Mouse (Mus musculus): Measurements from ENCODE around the gene Steap4.
"Not testable (repeated sequence)": the region's sequence is repeated elsewhere in the genome, so short reads cannot be mapped to it uniquely, and the experiment has no call there.

The Steap4 gene

DNA sequence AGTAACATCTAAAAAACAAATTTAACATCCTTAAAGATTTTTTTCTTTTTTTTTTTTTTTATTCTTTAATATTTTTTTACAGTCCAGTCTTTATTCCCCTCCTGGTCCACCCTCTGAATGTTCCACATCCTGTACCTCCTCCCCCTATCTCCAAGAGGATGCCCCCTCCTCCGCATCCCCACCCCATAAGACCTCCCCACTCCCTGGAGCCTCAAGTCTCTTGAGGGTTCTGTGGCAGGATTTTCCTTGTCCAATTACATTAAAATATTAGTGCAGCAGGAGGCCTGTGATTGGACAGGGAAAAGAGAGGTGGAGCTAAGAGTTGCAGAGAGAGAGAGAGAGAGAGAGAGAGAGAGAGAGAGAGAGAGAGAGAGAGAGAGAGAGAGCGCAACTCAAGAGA lies 31.4 kb downstream of the Steap4 start:
- not testable (repeated sequence) for DNase-seq (ENCODE audit: low spot score)

DNA sequence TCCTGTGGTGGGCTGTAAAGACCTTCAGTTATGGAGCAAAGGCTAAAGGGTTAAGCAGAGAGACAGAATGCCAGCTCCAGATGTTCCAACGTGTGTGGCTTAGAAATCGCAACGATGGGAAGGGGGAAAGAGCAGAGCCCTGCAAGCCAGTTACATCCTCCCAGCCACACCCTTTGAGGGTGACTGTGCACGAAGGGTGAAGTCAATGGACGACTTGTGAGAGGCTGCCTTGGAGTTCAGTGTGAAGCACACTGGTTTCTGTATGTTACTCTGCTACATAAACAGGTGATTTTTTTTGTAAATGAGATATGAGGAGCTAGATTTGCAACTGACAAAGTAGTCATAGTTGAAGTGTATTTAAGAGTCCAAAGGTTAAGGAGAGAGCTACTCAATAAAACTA lies 33.5 kb downstream of the Steap4 start:
- no peak for DNase-seq (ENCODE audit: low spot score)

DNA sequence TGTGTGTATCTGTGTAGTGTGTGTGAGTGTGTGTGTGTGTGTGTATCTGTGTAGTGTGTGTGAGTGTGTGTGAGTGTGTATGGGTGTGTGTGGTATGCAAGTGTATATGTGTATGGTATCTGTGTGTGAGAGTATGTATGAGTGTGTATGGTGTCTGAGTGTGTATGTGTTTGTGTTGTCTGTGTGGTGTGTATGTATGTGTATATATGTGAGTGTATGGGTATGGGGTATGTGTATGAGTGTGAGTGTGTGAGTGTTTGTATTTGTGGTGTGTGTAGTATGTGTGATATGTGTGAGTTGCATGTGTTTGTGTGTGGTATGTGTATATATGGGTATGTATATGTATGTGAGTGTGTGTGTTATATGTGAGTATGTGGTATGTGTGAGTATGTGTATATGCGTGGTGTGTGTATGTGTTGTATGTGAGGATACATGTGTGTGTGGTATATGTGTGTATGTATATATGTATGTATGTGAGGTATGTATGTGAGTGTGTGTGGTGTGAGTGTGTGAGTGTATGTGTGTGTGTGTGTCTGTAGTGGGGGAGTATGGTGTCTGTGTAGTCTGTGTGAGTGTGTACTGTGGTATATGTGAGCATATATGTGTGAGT lies 35.1 kb downstream of the Steap4 start:
- DNase-seq (ENCODE audit: low spot score) = no peak

DNA sequence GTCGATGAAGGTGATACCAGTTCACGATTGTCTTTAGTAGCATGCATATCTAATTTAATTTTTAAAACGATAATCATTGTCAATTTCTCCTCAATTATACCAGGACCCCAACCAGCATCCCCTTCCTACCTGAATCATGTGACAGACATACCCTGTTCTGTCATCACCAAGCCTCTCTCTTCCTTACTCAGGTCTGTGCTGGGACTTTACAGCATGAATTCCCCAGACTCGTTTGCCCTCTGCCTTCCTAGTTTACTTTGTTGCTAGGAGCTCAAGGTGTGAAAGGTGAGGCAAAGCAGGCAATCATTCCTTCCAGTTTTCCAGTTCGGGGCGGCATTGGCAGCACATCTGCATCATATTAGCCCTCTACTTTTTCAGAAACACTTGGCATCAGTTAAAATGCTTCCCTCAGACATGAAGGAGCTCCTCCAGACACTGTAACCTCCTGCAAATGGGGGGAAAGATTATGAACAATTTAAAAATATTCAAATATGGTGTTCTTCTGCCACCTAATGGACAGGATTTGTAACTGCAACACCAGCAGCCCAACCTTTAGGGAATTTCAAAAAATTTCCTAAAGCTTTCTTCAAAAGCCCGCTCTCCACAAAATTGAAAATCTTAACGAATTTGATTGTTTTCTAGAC lies 36.3 kb downstream of the Steap4 start:
- no peak for DNase-seq (ENCODE audit: low spot score)

DNA sequence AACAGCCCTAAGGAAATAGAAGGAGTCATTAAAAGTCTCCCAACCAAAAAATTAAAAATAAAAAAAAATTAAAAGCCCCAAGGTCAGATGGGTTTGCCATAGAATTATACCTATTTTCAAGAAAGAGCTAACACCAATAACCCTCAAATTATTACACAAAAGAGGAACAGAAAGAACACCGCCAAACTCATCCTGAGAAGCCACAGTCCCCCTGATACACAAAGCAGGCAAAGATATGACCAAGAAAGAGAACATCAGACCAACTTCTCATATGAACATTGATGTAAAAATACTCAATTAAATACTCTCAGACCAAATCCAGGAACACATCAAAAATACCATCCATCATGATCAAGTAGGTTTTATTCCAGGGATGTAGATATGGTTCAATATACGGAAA lies 36.8 kb downstream of the Steap4 start:
- DNase-seq (ENCODE audit: low spot score) = no peak

DNA sequence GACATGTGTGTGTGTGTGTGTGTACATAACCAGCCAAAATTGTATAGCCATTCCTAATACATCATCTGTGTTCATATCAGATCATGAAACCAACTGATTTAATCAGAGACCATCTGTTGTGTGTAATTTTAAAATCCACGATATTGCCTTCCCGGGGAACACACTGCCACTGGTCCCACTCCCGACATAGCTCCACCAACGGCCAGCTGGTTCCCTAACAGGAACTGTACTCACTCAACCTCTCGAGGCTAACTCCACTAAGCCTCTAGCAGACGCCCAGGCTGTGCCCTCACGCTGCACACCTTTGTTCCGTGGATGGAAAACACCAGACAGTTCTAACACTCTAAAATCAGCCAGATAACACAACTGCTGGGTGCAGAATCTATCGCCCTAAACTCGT lies 40.2 kb downstream of the Steap4 start:
- no peak for DNase-seq (ENCODE audit: low spot score)

DNA sequence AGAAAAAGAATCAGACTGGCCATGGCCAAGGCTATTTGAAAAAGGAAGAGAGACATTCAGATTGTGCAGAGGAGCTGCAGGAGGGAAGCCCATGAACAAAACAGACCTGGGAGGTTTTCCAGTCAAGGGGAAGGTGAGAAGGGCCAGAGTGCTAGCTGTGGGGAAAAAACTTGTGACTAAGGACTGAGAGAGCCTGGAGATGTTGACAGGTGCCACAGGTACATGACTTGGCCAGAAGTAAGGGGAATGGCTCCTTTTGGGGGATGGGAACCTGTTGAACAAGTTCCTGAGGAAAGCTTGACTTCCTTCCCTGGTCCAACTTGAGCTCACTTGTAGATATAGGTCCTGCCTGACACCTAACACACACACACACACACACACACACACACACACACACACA lies 42.6 kb downstream of the Steap4 start:
- DNase-seq (ENCODE audit: low spot score) = no peak

DNA sequence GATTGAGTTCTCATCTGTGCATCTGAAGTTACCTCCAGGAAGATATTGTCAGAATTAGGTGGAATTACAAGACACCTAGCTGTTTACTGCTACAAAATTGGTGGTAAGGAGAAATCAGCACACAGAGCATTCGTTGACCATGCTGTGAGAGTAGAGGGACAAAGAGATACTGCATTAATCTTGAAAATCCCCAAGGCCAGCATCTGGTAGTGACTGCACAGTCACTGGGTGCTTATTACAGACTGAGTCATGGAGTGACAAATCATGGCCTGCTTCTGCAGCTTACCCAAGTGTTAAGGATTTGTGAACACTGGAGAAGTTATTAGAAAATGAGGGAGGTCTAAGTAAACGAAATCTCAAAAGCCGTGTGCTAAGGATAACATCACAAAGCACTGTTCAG lies 53.0 kb downstream of the Steap4 start:
- no peak for DNase-seq (ENCODE audit: low spot score)

Data from urinary bladder, postnatal 25 days (tissue).